Mouse (Mus musculus): ENCODE data around the gene 4930451I11Rik. TPM values are rescaled to one million over a fixed set of nuclear protein-coding genes. Genes with fewer than 3 reads are reported as not detected.

The 4930451I11Rik gene
- polyA plus RNA-seq (2012; rRNA removed): not detected in 2 replicates

DNA sequence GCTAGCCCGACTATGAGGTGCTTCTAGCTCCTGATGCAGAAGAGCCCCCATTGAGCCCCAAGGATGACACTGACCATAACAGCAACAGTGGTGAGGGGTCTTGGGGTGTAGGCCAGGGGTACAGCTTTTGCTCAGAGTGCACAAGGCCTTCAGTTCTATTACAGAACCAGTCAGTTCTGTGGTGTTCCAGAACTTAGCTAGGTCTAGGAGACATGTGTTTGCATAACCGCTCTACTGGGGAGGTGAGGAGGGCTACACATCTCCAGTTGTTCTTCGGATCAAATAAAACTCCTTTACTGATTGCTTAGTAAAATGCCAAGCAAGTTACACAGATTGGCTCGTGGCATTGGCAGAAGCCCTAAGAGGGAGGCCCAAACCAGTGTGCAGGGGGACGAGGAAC, at the start of gene 4930451I11Rik:
Gene 4930451I11Rik, minus strand, starts transcription at position 101 of the 400 bp plus-strand sequence.

DNA sequence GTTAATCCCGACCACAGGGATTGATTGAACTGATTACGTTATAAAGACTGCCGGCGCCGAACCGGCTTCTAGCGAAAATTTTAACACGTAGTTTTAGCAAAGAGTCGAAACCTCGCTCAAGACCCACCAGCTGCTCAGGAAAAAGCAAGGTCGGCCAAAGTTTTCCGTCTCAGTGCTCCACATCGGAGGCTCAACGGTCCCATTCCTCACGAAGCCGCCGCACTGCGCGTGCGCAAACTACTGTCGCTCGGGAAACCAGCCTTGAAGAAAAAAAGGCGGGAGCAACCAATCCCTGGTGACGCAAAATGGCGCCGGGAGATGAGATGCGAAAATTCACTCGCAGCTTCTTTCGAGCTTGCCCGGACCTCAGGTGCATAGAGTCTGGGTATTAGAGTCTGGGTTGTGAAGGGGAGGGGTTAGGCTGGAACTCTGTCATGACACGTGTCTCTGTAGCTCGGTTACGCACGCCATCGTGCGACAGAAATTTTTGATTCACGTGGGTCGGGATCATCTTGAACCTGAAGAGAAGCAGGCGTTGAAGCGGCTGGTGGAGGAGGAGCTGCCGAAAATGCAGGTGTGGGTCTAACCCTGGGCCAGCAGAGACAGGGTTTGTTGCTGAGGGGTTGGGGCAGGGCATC, 30.8 kb upstream of the 4930451I11Rik start, which contains the start of gene Ino80e:
Gene Ino80e, minus strand, starts transcription at position 231 of the 638 bp plus-strand sequence.

DNA sequence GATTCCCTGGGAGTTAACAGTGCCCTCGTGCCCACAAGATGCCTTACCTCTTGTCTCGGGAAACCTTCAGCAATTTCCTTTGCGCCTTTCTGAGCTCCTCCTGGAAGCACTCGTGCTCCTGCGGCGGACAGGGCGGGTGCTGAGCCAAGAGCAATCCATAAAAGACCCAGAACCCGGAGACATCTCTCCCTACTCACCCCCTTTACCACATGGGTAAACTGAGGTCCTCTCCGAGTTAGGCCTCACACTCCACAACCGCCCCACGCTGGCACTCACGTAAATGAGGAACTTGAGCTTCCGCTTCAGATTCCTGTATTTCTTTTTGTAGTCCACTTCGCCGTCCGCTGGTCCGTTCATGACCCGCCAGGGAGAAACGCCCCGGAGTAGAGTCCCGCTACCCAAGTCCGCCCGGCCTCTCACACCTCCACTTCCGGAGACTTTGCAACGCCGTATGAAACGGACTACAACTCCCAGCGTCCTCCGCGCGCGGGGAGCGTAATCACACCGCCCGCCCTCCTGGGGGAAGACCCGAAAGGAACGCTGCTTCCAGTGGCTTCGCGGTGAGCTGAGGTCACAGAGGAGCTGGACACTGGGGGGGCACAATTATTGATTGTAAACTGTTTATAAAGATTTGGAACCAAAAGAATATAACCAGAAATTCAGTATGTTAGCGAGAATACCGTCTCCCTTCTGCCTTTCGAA, 30.1 kb upstream of the 4930451I11Rik start, which contains the start of gene Hirip3:
Gene Hirip3, plus strand, starts transcription at position 544 of the 702 bp plus-strand sequence.

DNA sequence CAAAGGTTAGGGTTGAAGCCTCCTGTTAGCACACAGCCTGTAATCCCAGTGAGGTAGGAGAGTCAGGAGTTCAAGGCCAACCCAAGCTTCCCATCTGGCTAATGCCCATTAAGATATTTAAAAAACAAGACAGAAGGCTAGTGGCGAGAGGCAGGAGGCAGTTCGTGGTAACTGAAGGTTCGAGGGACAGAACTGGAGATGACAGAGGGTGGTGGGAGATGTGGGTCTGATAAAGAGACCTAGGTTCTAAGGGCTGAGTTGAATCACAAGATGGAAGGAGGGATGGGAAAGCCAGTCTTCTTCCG, 15.6 kb upstream of the 4930451I11Rik start, which contains the start of gene Doc2a:
Gene Doc2a, plus strand, starts transcription at position 301 of the 305 bp plus-strand sequence.

DNA sequence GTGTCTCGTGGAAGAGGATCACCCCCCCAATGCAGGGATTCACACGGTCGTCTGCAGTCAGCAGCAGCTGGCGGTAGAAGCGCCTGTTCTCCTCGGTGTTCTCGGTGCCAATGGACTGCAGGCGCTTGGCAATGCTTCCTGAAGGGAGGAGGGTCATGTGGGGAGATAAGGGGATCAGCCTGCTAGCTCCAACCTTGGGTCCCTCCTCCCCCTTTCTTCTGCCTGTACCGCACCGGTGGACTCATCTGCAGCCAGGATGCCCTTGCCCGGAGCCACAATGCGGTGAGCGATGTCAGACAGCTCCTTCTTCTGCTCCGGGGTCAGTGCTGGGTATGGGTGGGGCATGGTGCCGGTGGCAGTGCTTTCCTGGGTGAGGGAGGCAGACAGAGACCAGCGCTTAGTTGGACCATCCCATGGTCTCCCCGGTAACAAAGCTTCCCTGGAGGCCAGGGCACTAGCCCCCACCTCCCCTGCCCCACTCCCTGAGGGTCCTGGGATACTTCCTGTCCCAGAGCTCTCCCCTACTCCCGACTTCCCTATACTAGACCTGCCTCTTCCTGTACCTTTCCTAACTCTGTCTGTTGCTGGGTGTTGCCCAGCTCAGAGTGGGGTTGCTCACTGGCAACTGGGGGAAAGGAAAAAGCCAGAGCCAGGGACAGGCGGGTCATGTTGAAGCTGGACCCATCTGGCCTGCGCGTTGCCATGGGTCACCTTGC, 33.9 kb downstream of the 4930451I11Rik start, which contains the start of gene Fam57b:
Gene Fam57b, plus strand, starts transcription at position 258 of the 716 bp plus-strand sequence.

DNA sequence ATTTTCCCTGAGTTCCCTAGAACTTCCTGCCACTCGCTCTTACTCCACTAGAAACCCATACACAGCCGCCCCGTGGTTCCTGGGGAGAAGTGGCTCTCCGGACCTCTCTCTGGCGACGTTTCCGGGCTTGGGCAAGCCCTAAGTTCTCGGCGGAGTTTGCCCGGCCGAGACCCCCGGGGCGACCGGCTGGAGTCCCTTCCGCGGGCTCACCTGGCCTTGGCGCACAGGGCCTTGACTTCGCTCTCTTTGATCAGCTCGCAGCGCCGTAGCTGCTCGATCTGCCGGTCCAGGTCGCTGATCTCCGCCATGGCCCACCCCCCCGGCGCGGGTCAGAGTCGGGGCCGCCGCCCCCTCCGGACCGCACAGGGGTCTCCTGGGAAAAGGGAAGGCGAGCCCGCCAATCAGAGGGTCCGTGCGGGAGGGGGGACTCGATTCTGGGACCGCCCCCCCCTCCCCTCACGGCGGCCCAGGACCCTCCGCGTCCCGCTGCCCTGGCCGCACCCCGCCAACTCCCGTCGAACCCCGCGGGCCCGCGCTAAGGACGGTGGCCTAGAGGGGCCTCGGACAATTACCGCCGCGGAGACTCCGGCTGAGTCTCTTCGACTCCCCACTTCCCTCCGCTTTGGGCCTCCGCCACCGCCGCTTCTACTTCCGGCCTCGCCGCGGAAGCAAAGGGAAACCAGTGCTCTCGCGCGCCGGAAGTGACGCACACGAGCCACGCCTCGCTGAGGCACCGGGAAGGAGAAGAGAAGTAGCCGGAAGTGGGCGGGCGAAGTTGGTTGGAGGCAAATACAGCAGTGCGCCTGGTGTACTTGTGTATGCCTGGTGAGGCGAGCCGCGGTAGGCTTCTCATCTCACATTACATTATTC, 39.4 kb downstream of the 4930451I11Rik start, which contains the start of gene Ppp4c:
Gene Ppp4c, minus strand, starts transcription at position 646 of the 870 bp plus-strand sequence.

DNA sequence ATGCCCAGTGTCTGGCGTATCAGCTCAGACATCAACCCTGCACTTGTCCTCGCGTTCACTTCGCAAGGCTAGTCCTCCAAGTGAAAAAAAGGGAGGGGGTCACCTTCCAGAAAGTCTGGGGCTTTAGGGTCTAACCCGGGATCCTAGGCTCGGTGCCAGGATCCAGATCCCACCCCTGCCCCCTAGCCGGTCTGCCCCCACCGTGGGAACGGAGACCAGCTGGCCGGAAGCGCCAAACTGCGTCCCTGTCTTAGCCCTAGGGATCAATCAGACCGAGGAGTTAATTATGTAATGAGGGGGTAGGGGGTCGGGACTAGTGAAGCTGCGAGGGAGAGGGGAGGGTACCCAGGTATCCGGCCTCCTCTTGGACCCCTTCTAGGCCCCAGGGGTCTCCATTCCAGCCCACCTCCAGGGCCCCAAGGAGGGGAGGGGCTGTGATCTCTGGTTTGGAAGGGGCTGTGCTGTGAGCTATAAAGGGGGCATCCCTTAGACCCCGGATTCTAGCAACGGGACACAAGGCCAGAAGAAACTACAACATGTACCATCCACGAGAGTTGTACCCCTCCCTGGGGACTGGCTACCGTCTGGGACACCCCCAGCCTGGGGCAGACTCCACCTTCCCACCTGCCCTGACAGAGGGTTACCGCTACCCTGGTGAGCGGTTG, 50.3 kb downstream of the 4930451I11Rik start, which contains the start of gene Tbx6:
Gene Tbx6, plus strand, starts transcription at position 513 of the 665 bp plus-strand sequence.

Other genes starting within 250 kb of the 4930451I11Rik start
- 5.2 and 5.6 TPM in 2 replicates for gene Apobr, start 246.7 kb downstream of the 4930451I11Rik start, polyA plus RNA-seq (2012; rRNA removed)
- 93.1 and 135 TPM in 2 replicates for gene Cln3, start 245.8 kb downstream of the 4930451I11Rik start, polyA plus RNA-seq (2012; rRNA removed)
- gene Il27, start 236.7 kb downstream of the 4930451I11Rik start, polyA plus RNA-seq (2012; rRNA removed): 0.42 TPM in 1 of 2 replicates, not detected in the other
- gene Nupr1, start 200.8 kb downstream of the 4930451I11Rik start, polyA plus RNA-seq (2012; rRNA removed): 135 and 164 TPM in 2 replicates
- 53.8 and 56.8 TPM in 2 replicates for gene Sgf29, start 182.3 kb downstream of the 4930451I11Rik start, polyA plus RNA-seq (2012; rRNA removed)
- 36.6 and 41.1 TPM in 2 replicates for gene Sult1a1, start 155.2 kb downstream of the 4930451I11Rik start, polyA plus RNA-seq (2012; rRNA removed)
- 71.6 and 99.0 TPM in 2 replicates for gene Bola2, start 136.2 kb downstream of the 4930451I11Rik start, polyA plus RNA-seq (2012; rRNA removed)
- gene Slx1b, start 135.9 kb downstream of the 4930451I11Rik start, polyA plus RNA-seq (2012; rRNA removed): 35.0 and 35.2 TPM in 2 replicates
- 68.2 and 90.8 TPM in 2 replicates for gene Coro1a, start 123.9 kb downstream of the 4930451I11Rik start, polyA plus RNA-seq (2012; rRNA removed)
- gene Mapk3, start 72.0 kb downstream of the 4930451I11Rik start, polyA plus RNA-seq (2012; rRNA removed): 270 and 291 TPM in 2 replicates
- gene Gdpd3, start 65.3 kb downstream of the 4930451I11Rik start, polyA plus RNA-seq (2012; rRNA removed): 16.7 and 25.4 TPM in 2 replicates
- 456 and 506 TPM in 2 replicates for gene Ypel3, start 54.7 kb downstream of the 4930451I11Rik start, polyA plus RNA-seq (2012; rRNA removed)
- gene Tbx6, start 50.2 kb downstream of the 4930451I11Rik start, polyA plus RNA-seq (2012; rRNA removed): 3.5 and 5.3 TPM in 2 replicates
- 245 and 279 TPM in 2 replicates for gene Ppp4c, start 39.1 kb downstream of the 4930451I11Rik start, polyA plus RNA-seq (2012; rRNA removed)
- 8.3 and 9.0 TPM in 2 replicates for gene Fam57b, start 34.0 kb downstream of the 4930451I11Rik start, polyA plus RNA-seq (2012; rRNA removed)
- gene Doc2a, start 15.8 kb upstream of the 4930451I11Rik start, polyA plus RNA-seq (2012; rRNA removed): 0.12 and 0.45 TPM in 2 replicates
- 11.2 and 13.2 TPM in 2 replicates for gene Hirip3, start 30.3 kb upstream of the 4930451I11Rik start, polyA plus RNA-seq (2012; rRNA removed)
- 82.1 and 86.8 TPM in 2 replicates for gene Ino80e, start 30.7 kb upstream of the 4930451I11Rik start, polyA plus RNA-seq (2012; rRNA removed)
- 167 and 168 TPM in 2 replicates for gene Taok2, start 53.1 kb upstream of the 4930451I11Rik start, polyA plus RNA-seq (2012; rRNA removed)
- gene Tmem219, start 91.3 kb upstream of the 4930451I11Rik start, polyA plus RNA-seq (2012; rRNA removed): 86.4 and 116 TPM in 2 replicates
- gene Kctd13, start 97.2 kb upstream of the 4930451I11Rik start, polyA plus RNA-seq (2012; rRNA removed): 44.3 and 45.2 TPM in 2 replicates
- 0.18 and 0.73 TPM in 2 replicates for gene Asphd1, start 117.9 kb upstream of the 4930451I11Rik start, polyA plus RNA-seq (2012; rRNA removed)
- gene Sez6l2, start 118.9 kb upstream of the 4930451I11Rik start, polyA plus RNA-seq (2012; rRNA removed): 12.3 and 14.6 TPM in 2 replicates
- gene Cdipt, start 144.3 kb upstream of the 4930451I11Rik start, polyA plus RNA-seq (2012; rRNA removed): 307 and 318 TPM in 2 replicates
- 2.1 and 2.2 TPM in 2 replicates for gene Cdiptos, start 144.5 kb upstream of the 4930451I11Rik start, polyA plus RNA-seq (2012; rRNA removed)
- gene Mvp, start 183.0 kb upstream of the 4930451I11Rik start, polyA plus RNA-seq (2012; rRNA removed): 82.1 and 99.8 TPM in 2 replicates
- 2.2 and 4.7 TPM in 2 replicates for gene Pagr1b, start 184.8 kb upstream of the 4930451I11Rik start, polyA plus RNA-seq (2012; rRNA removed)
- 1.3 and 3.5 TPM in 2 replicates for gene Pagr1a, start 185.7 kb upstream of the 4930451I11Rik start, polyA plus RNA-seq (2012; rRNA removed)
- gene Gm42742, start 189.5 kb upstream of the 4930451I11Rik start, polyA plus RNA-seq (2012; rRNA removed): 60.7 and 61.9 TPM in 2 replicates
- 20.6 and 34.9 TPM in 2 replicates for gene Prrt2, start 189.6 kb upstream of the 4930451I11Rik start, polyA plus RNA-seq (2012; rRNA removed)
- 393 and 433 TPM in 2 replicates for gene Maz, start 195.4 kb upstream of the 4930451I11Rik start, polyA plus RNA-seq (2012; rRNA removed)
- 6.5 and 11.3 TPM in 2 replicates for gene Kif22, start 210.8 kb upstream of the 4930451I11Rik start, polyA plus RNA-seq (2012; rRNA removed)

Measured in ovary, adult 2 months (tissue).